Comparison of ENCODE assay signal across 10 mouse cellular contexts in genomic region chr11:83789259-83789658, GRCm38 (mm10). TPM values are rescaled to one million over a fixed set of nuclear protein-coding genes. Genes with fewer than 3 reads are reported as not detected.
DNase-seq lines count a peak whose midpoint lies in the region; ATAC-seq and TF ChIP-seq lines count a peak whose summit lies in the region.
"Had no signal": no experiment of that assay in that cellular context is flagged by ENCODE, and none has a peak within 500 bp of the region (broad histone marks: within the 10 kb centered on the region; RNA-seq: fewer than 3 reads in every experiment).

No protein-coding gene starts in this region.

- H3K4me3 ChIP-seq in megakaryocyte, embryonic 14.5 days (replicated peaks), result peak overlapping the region; percentile 64
- no peak overlapping the region for H3K4me3 ChIP-seq in midbrain, postnatal 0 days (ENCODE audit: low read depth, low read length)
- no peak overlapping the region for H3K4me3 ChIP-seq in forebrain, embryonic 14.5 days (ENCODE audit: low read depth, low read length)
- H3K4me3 ChIP-seq: layer of hippocampus, adult 2 months had no signal

- no peak overlapping the region for H3K9ac ChIP-seq in midbrain, postnatal 0 days (replicated peaks; ENCODE audit: low read length, poor library complexity, severe bottlenecking)
- H3K9ac ChIP-seq in forebrain, embryonic 14.5 days (ENCODE audit: low read length), result no peak overlapping the region

- intact Hi-C loops in heart, postnatal 14 days (cut with DNase I), result loop anchor here (5.0 kb wide), 1 partner anchor 243 kb away; no protein-coding TSS in a partner anchor

- H3K27ac ChIP-seq in midbrain, postnatal 0 days (ENCODE audit: low read depth, low read length), result no peak overlapping the region
- H3K27ac ChIP-seq in forebrain, embryonic 14.5 days (ENCODE audit: low read depth, low read length), result no peak overlapping the region
- H3K27ac ChIP-seq: layer of hippocampus, adult 2 months had no signal

- WGBS in midbrain, postnatal 0 days, result 77% methylated on average over 13 of the region's 13 CpGs
- 73% methylated on average over 13 of the region's 13 CpGs for WGBS in forebrain, embryonic 14.5 days

- H3K36me3 ChIP-seq in megakaryocyte, embryonic 14.5 days (replicated peaks; ENCODE audit: low read length), result peaks cover 7% of the 10 kb centered on the region
- 0 out of 2 replicates have a peak, but pooled peaks cover 5% of the 10 kb centered on the region for H3K36me3 ChIP-seq in midbrain, postnatal 0 days (ENCODE audit: insufficient read depth, low read length)
- H3K36me3 ChIP-seq in forebrain, embryonic 14.5 days (ENCODE audit: control insufficient read depth, insufficient read depth, low read length), result peaks cover 3% of the 10 kb centered on the region; the same call in 1 of the 2 replicates

- peaks cover 31% of the 10 kb centered on the region for H3K27me3 ChIP-seq in megakaryocyte, embryonic 14.5 days (replicated peaks)
- no peaks in the 10 kb centered on the region for H3K27me3 ChIP-seq in midbrain, postnatal 0 days (ENCODE audit: insufficient read depth, low read length)
- H3K27me3 ChIP-seq in forebrain, embryonic 14.5 days (replicated peaks; ENCODE audit: control insufficient read depth, insufficient read depth, low read length), result no peaks in the 10 kb centered on the region

- no peak for ATAC-seq in midbrain, postnatal 0 days (ENCODE audit: low FRiP score)
- no peak for ATAC-seq in forebrain, embryonic 14.5 days

- H3K4me1 ChIP-seq in megakaryocyte, embryonic 14.5 days, result peaks cover 46% of the 10 kb centered on the region
- no peaks in the 10 kb centered on the region for H3K4me1 ChIP-seq in midbrain, postnatal 0 days (ENCODE audit: insufficient read depth, low read length)
- no peaks in the 10 kb centered on the region for H3K4me1 ChIP-seq in forebrain, embryonic 14.5 days (ENCODE audit: control insufficient read depth, insufficient read depth, low read length)

- TF ChIP-seq CTCF in midbrain, postnatal 0 days (IDR thresholded peaks at IDR 0.05), result no peak

- peak; percentile 30 for DNase-seq in kidney, adult 18-20 months
- no peak for DNase-seq in kidney, adult 11 months
- peak; percentile 82 to 89 for DNase-seq in adrenal gland, adult (ENCODE audit: inconsistent age in 2 of 2, low spot score in 1 of 2)
- DNase-seq in heart, postnatal 14 days, result peak; percentile 49 to 54
- peak; percentile 75 for DNase-seq in urinary bladder, postnatal 14 days (ENCODE audit: low spot score)
- DNase-seq in midbrain, postnatal 0 days (ENCODE audit: low spot score), result no peak
- DNase-seq in forebrain, embryonic 14.5 days (ENCODE audit: low spot score), result no peak

- H3K4me2 ChIP-seq in midbrain, postnatal 0 days (ENCODE audit: low read depth, low read length, poor library complexity, severe bottlenecking), result no peak overlapping the region
- no peak overlapping the region for H3K4me2 ChIP-seq in forebrain, embryonic 14.5 days (ENCODE audit: low read length)

- no peaks in the 10 kb centered on the region for H3K9me3 ChIP-seq in megakaryocyte, embryonic 14.5 days
- H3K9me3 ChIP-seq in midbrain, postnatal 0 days (ENCODE audit: low read length), result no peaks in the 10 kb centered on the region
- H3K9me3 ChIP-seq in forebrain, embryonic 14.5 days (replicated peaks; ENCODE audit: control insufficient read depth, low read length), result no peaks in the 10 kb centered on the region
- H3K9me3 ChIP-seq: G1E had no signal

RNA-seq across cellular contexts. Expression of gene Heatr6, which starts 35.8 kb away (rescaled TPM):
- 1 to 10 TPM; 6.1 to 7.7 TPM for total RNA-seq in heart, postnatal 14 days (2021)
- polyA plus RNA-seq in megakaryocyte, embryonic 14.5 days (2012; ENCODE audit: insufficient read depth, low replicate concordance), result 3.5 and 4.0 TPM in 2 replicates
- 24.8 and 31.9 TPM in 2 replicates for total RNA-seq in midbrain, postnatal 0 days (2014; rRNA removed)
- 22.0 and 25.9 TPM in 2 replicates for polyA plus RNA-seq in midbrain, postnatal 0 days (2015; fragmentation: Nextera tagmentation; extraction: Ambion mirVana)
- 27.8 and 29.7 TPM in 2 replicates for polyA plus RNA-seq in forebrain, embryonic 14.5 days (2014; fragmentation: Nextera tagmentation; extraction: Ambion mirVana)

RNA-seq across cellular contexts. Expression of gene Wfdc21, which starts 42.5 kb away (rescaled TPM):
- total RNA-seq in heart, postnatal 14 days (2021), result under 1 TPM; 0.76 to 0.80 TPM
- polyA plus RNA-seq in megakaryocyte, embryonic 14.5 days (2012; ENCODE audit: insufficient read depth, low replicate concordance), result not detected in 2 replicates
- not detected in 2 replicates for total RNA-seq in midbrain, postnatal 0 days (2014; rRNA removed)
- not detected in 2 replicates for polyA plus RNA-seq in midbrain, postnatal 0 days (2015; fragmentation: Nextera tagmentation; extraction: Ambion mirVana)
- polyA plus RNA-seq in forebrain, embryonic 14.5 days (2014; fragmentation: Nextera tagmentation; extraction: Ambion mirVana), result not detected in 2 replicates
- total RNA-seq: G1E; layer of hippocampus, adult 2 months had no signal
- polyA plus RNA-seq: G1E had no signal

Comparison
In these comparisons a context has a peak if more than half of its experiments do, and no peak if none do; other contexts are left out.
1. DNase-seq: peak in kidney, adult 18-20 months (single experiment), adrenal gland, adult (2 of 2), heart, postnatal 14 days (2 of 2) and urinary bladder, postnatal 14 days (single experiment); none in kidney, adult 11 months (single experiment), midbrain, postnatal 0 days (single experiment) and forebrain, embryonic 14.5 days (single experiment).